Mouse (Mus musculus) bone marrow macrophage, adult 2 months (primary cell): ENCODE results near the gene Fthl17b. TPM values are rescaled to one million over a fixed set of nuclear protein-coding genes. Genes with fewer than 3 reads are reported as not detected.
"Not testable (repeated sequence)": the region's sequence is repeated elsewhere in the genome, so short reads cannot be mapped to it uniquely, and the experiment has no call there.

Experiments used
- H3K27ac ChIP-seq: 2 replicates; pipeline ENCODE4 v1.5.1; 2012; ENCODE audit warnings: low read depth, low read length; ENCODE audit not compliant: insufficient read depth
- H3K4me1 ChIP-seq: 2 replicates; pipeline ENCODE4 v1.6.1; 2012; ENCODE audit warnings: low read length; ENCODE audit not compliant: control insufficient read depth, insufficient read depth
- H3K4me3 ChIP-seq: 2 replicates; pipeline ENCODE4 v1.5.1; 2012; ENCODE audit warnings: mild to moderate bottlenecking, low read length, moderate library complexity; ENCODE audit not compliant: insufficient read depth
- CTCF ChIP-seq: IDR thresholded peaks from 2 replicates; pipeline ENCODE4 v1.5.1; 2012; ENCODE audit warnings: low read depth, mild to moderate bottlenecking, low read length, moderate library complexity
- POLR2A ChIP-seq: IDR thresholded peaks from 2 replicates; pipeline ENCODE4 v1.6.1; 2012; ENCODE audit warnings: mild to moderate bottlenecking, low read depth, low read length, borderline replicate concordance
- polyA plus RNA-seq: library from polyadenylated mRNA; stranded (reverse); fragments of >200 nt; gene quantifications from 2 replicates; pipeline ENCODE4 v1.2.4, GENCODE M21; 2012; ENCODE audit not compliant: missing spikeins, insufficient read depth, insufficient read length

The Fthl17b gene
- polyA plus RNA-seq, result not detected in 2 replicates

DNA sequence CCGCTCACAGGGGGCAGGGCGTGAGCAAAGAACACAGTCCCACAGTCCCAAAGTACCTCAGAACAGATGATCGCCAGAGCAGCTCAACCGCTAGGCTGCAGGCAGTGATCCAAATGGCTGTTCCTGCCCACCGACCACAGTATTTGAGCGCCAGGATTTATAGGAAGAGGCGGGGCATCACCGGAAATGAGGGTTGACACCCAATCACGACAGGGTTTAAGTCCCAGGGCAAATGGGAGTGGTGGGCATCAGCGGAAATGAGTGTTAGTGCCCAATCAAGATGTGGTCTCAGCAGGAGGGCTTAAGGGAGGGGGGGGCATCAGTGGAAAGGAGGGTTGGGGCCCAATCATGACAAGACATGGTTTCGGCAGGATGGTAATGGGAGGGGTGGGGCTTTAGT, at the start of gene Fthl17b:
Gene Fthl17b, minus strand, starts transcription at position 101 of the 400 bp plus-strand sequence.
- not testable (repeated sequence) for H3K4me3 ChIP-seq, H3K27ac ChIP-seq, H3K4me1 ChIP-seq

DNA sequence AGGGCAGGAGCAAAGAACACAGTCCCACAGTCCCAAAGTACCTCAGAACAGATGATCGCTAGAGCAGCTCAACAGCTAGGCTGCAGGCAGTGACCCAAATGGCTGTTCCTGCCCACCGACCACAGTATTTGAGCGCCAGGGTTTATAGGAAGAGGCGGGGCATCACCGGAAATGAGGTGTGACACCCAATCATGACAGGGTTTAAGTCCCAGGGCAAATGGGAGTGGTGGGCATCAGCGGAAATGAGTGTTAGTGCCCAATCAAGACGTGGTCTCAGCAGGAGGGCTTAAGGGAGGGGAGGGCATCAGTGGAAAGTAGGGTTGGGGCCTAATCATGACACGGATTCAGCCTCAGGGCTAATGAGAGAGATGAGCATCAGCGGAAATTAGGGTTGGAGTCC, 23.9 kb upstream of the Fthl17b start, which contains the start of gene Fthl17d:
Gene Fthl17d, minus strand, starts transcription at position 101 of the 400 bp plus-strand sequence.
- H3K4me3 ChIP-seq, H3K4me1 ChIP-seq: not testable (repeated sequence)

DNA sequence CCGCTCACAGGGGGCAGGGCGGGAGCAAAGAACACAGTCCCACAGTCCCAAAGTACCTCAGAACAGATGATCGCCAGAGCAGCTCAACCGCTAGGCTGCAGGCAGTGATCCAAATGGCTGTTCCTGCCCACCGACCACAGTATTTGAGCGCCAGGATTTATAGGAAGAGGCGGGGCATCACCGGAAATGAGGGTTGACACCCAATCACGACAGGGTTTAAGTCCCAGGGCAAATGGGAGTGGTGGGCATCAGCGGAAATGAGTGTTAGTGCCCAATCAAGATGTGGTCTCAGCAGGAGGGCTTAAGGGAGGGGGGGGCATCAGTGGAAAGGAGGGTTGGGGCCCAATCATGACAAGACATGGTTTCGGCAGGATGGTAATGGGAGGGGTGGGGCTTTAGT, 13.7 kb upstream of the Fthl17b start, which contains the start of gene Fthl17c:
Gene Fthl17c, minus strand, starts transcription at position 101 of the 400 bp plus-strand sequence.
- H3K4me1 ChIP-seq, H3K4me3 ChIP-seq, H3K27ac ChIP-seq: not testable (repeated sequence)

More for the DNA sequence above, 23.9 kb upstream of the Fthl17b start, which contains the start of gene Fthl17d:
- not testable (repeated sequence) for H3K27ac ChIP-seq

DNA sequence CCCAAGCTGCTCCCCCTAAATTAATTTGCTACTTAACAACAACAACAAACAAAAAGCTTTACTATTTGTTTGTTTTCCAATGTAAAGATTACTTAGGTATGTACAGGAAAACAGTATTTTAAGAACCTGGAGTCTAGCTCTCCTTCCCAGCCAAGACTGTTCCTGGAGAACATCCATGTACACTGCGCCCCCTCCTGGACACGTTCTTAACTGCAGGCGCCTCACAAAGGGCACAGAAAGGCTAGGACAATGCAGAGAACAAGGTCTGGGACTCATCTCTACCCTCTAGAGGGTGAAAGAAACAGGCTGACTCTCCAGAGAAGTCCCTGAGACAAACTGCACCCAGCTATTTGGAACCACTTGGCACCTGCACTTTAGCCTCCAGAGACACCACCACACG, 1.8 kb upstream of the Fthl17b start:
- H3K4me1 ChIP-seq, H3K4me3 ChIP-seq, H3K27ac ChIP-seq: not testable (repeated sequence)

DNA sequence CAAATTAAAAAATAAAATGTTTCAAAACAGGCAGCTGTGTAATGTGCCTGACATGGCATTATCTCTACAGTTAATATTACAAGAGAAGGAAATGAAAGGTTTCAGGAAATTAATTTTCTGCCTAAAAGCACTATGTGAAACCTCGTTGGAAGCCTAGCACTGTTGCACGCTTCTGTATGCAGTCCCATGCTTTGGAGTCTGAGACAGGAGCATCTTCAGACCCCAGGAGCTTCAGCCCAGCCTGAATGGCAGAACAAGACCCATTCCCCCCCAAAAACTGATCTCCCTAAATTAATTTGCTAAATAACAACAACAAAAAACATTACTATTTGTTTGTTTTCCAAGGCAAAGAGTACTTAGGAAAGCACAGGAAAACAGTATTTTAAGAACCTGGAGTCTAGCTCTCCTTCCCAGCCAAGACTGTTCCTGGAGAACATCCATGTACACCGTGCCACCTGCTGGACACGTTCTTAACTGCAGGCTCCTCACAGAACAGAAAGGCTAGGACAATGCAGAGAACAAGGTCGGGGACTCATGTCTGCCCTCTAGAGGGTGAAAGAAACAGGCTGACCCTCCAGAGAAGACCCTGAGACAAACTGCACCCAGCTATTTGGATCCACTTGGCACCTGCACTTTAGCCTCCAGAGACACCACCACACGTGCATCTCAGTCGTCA, 14.5 kb downstream of the Fthl17b start:
- H3K4me3 ChIP-seq, H3K27ac ChIP-seq, H3K4me1 ChIP-seq: not testable (repeated sequence)

DNA sequence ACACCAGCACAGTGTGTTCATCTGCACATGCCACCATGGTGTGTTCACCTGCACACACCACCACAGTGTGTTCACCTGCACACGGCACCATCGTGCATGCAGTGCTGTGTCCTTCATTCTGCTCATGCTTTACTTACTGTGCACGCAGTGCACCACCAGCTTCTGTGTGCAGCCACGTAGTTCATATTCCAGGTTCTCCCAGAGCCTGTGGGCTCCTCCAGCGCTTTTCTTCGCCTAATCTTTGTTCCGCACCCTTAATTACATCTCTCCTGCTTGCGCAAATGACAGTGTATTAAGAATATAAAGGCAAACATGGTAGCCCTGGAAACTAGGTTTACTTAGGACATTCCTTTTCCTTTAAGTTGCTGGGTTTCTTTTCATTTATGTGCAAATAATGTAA, 18.7 kb downstream of the Fthl17b start:
- no peak for TF ChIP-seq POLR2A
- no peak for TF ChIP-seq CTCF
- H3K4me3 ChIP-seq, result no peak overlapping the region
- H3K27ac ChIP-seq, result no peak overlapping the region
- no peaks in the 10 kb centered on the region for H3K4me1 ChIP-seq

DNA sequence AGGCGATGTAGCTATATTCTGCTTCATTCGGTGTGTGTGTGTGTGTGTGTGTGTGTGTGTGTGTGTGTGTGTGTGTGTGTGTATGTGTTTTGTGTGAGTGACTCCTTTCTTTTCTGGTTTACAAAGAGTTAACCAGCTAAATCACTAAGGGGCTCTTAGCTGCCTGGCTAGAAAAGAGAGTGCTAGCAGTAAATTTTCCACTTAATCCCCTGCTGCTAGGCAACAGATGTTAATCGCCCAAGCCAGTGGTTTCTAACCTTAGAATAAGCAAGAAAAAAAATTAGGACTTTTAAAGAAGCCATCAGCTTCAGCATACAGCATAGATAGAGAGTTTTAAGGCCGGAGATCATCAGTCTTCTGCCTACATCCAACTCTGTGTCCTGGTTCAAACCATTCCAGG, 35.5 kb downstream of the Fthl17b start:
- TF ChIP-seq POLR2A, result no peak
- no peak overlapping the region for H3K4me3 ChIP-seq
- H3K4me1 ChIP-seq, result no peaks in the 10 kb centered on the region
- no peak overlapping the region for H3K27ac ChIP-seq

DNA sequence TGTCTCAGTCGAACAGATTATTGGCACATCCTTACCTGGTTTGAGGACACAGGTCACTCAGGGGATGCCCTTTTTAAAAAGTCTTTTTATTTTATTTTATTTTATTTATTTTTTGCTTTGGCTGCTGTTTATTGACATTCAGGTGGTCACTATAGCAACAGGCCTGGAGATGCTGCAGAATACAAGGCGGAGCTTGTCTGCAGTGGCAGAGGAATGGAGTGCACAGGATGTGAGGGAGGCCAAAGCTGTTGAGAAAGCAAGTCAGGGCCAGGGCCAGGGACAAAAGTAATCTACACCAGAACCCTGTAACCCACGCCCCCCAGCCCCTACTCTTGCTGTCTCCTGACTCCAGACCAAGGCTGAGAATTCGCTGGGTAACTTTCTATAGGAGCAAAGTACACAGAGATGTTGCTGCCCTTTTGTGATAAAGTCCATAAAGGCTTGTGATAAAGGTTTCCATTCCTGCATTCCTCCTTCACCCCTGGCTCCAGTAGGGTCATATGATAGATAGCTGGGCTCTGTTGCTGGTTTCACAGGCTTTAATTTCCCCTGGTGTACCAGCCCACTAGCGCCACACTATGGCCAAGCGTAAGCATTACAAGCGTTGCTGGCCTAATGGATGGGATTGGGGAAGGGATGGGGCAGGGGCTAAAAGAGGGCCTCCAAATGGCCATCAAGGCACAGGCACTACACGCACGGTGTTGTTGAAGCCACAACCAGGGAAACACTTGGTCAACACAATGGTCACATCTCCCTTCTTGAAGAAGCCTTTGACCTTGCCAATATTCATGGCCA, 40.8 kb downstream of the Fthl17b start:
- Histone ChIP-seq H3K4me1 (no peaks in the 10 kb centered on the region), H3K27ac (no peak overlapping the region), H3K4me3 (no peak overlapping the region)
- TF ChIP-seq CTCF (peak; percentile 25; the same call in 1 of the 2 replicates), POLR2A (no peak)

DNA sequence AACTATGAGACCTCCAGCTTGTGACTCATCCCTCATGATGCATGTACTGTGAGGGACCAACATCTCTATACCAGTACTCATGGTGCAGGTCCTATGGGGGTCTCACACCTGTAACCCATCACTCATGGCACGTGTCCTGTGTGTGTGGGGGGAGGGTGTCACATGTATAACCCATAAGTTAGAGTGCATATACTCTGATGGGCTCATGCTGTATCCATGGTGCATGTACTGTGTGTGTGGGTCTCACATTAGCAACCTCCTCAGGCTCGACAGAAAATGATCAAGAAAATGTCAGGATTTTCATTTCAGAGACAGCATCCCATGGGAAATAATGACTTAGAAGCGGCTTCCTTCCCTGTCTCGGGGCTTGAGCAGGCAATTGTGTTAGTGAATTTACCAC, 41.7 kb downstream of the Fthl17b start:
- Histone ChIP-seq H3K4me3 (no peak overlapping the region), H3K4me1 (peaks cover 2% of the 10 kb centered on the region; the same call in 1 of the 2 replicates), H3K27ac (no peak overlapping the region)
- no peak for TF ChIP-seq POLR2A

Other genes with a start within 250 kb of the Fthl17b start
- gene Ssx9, start 214.5 kb downstream of the Fthl17b start, polyA plus RNA-seq, result not detected in 2 replicates
- not detected in 2 replicates for gene Ssxb5, start 159.3 kb downstream of the Fthl17b start, polyA plus RNA-seq
- gene Gm6592, start 119.0 kb downstream of the Fthl17b start, polyA plus RNA-seq, result not detected in 2 replicates
- not detected in 2 replicates for gene Gm5751, start 88.7 kb downstream of the Fthl17b start, polyA plus RNA-seq
- gene B630019K06Rik, start 70.6 kb downstream of the Fthl17b start, polyA plus RNA-seq, result 1.3 and 2.7 TPM in 2 replicates
- gene Fthl17c, start 13.6 kb upstream of the Fthl17b start, polyA plus RNA-seq, result not detected in 2 replicates
- gene Fthl17d, start 23.8 kb upstream of the Fthl17b start, polyA plus RNA-seq, result not detected in 2 replicates
- not detected in 2 replicates for gene Fthl17e, start 70.5 kb upstream of the Fthl17b start, polyA plus RNA-seq
- gene Fthl17f, start 100.0 kb upstream of the Fthl17b start, polyA plus RNA-seq, result not detected in 2 replicates
- gene 4930402K13Rik, start 141.6 kb upstream of the Fthl17b start, polyA plus RNA-seq, result not detected in 2 replicates
- not detected in 2 replicates for gene Lancl3, start 236.9 kb upstream of the Fthl17b start, polyA plus RNA-seq